ENCODE assay signal across 12 mouse cellular contexts in the genomic region with DNA sequence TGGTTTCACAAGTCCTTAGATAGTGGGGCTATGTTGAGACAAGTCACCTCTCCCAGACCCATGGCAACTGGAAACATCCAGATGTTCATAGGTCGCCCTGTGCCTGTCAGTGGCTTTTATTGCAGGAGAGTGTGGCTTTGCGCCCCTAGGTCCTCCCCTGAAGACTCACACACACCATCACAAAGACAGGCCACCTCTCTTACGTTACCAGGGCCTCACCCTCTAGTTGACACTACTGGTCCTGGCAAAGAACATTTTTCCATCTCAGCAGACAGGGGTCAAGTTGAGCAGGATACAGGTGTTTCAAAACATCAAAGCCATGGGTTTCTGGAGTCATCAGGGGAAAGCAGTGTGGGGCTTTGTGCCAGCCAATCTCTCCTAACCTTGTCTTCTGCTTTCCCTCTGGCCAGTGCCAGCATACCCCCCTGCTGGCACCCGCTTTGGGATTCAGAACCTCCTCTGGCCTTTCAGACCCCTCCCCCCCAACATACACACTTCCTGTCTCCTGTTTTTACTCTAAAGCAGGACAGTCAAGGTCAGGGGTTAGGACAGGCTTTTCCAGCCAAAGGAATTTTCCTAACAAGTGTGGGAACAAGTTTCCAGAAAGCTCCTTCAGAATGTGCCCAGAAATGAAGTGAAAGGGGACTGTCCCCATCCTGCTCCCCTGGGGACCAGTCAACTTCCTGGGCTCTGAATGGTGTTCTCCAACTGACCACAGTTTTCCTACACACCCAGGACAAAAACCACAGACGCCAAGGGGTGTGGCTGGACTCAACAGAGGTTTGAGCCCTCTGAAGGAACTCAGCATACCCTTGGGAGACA. TPM values are rescaled to one million over a fixed set of nuclear protein-coding genes. Genes with fewer than 3 reads are reported as not detected.
DNase-seq lines count a peak whose midpoint lies in the region; ATAC-seq and TF ChIP-seq lines count a peak whose summit lies in the region.
"Had no signal": no experiment of that assay in that cellular context is flagged by ENCODE, and none has a peak within 500 bp of the region (broad histone marks: within the 10 kb centered on the region; RNA-seq: fewer than 3 reads in every experiment).

No protein-coding gene starts in this region.

- no peak for ATAC-seq in kidney, embryonic 15.5 days (replicated peaks; ENCODE audit: low FRiP score)
- ATAC-seq in forebrain, embryonic 16.5 days = no peak
- no peak for ATAC-seq in hindbrain, embryonic 12.5 days (ENCODE audit: low FRiP score)

- intact Hi-C loops in heart, postnatal 14 days (cut with DNase I) = no loop called here

- DNase-seq in kidney, adult 18-20 months = peak; percentile 13
- peak; percentile 23 to 25 for DNase-seq in heart, postnatal 14 days
- no peak for DNase-seq in cerebellum, adult 9-10 months
- DNase-seq: layer of hippocampus, adult 9-11 months; liver; thymus, adult 18-20 months had no signal

- H3K27ac ChIP-seq in kidney, embryonic 15.5 days = no peak overlapping the region
- peak overlapping the region; percentile 59 for H3K27ac ChIP-seq in brown adipose tissue, adult 24 weeks (replicated peaks; ENCODE audit: low read depth, low read length)
- no peak overlapping the region for H3K27ac ChIP-seq in forebrain, embryonic 16.5 days (ENCODE audit: low read length)
- H3K27ac ChIP-seq in hindbrain, embryonic 12.5 days = no peak overlapping the region

- 0 out of 2 replicates have a peak, but pooled peaks cover 5% of the 10 kb centered on the region for H3K36me3 ChIP-seq in kidney, embryonic 15.5 days
- H3K36me3 ChIP-seq in myocyte (ENCODE audit: control insufficient read depth, insufficient read depth) = no peaks in the 10 kb centered on the region
- peaks cover 7% of the 10 kb centered on the region for H3K36me3 ChIP-seq in forebrain, embryonic 16.5 days (ENCODE audit: control insufficient read depth, insufficient read depth)
- no peaks in the 10 kb centered on the region for H3K36me3 ChIP-seq in hindbrain, embryonic 12.5 days

- H3K4me2 ChIP-seq in kidney, embryonic 15.5 days = no peak overlapping the region
- H3K4me2 ChIP-seq in myocyte (ENCODE audit: low read depth) = peak overlapping the region; percentile 58
- no peak overlapping the region for H3K4me2 ChIP-seq in forebrain, embryonic 16.5 days (ENCODE audit: low read length)
- H3K4me2 ChIP-seq in hindbrain, embryonic 12.5 days (replicated peaks) = no peak overlapping the region

- no peaks in the 10 kb centered on the region; the same call in 1 of the 2 replicates for H3K9me3 ChIP-seq in kidney, embryonic 15.5 days (replicated peaks)
- 0 out of 2 replicates have a peak, but pooled peaks cover 2% of the 10 kb centered on the region for H3K9me3 ChIP-seq in forebrain, embryonic 16.5 days (ENCODE audit: control insufficient read depth, low read length)
- H3K9me3 ChIP-seq in hindbrain, embryonic 12.5 days (replicated peaks) = no peaks in the 10 kb centered on the region

- H3K79me2 ChIP-seq in myocyte (ENCODE audit: control insufficient read depth, insufficient read depth) = no peaks in the 10 kb centered on the region

- no peak overlapping the region for H3K4me3 ChIP-seq in kidney, embryonic 15.5 days (replicated peaks)
- H3K4me3 ChIP-seq in brown adipose tissue, adult 24 weeks (ENCODE audit: insufficient read depth, low read depth, low read length) = no peak overlapping the region
- H3K4me3 ChIP-seq in myocyte = no peak overlapping the region
- no peak overlapping the region for H3K4me3 ChIP-seq in forebrain, embryonic 16.5 days (replicated peaks; ENCODE audit: low read length)
- H3K4me3 ChIP-seq in hindbrain, embryonic 12.5 days = no peak overlapping the region

- no peak overlapping the region for H3ac ChIP-seq in myocyte (ENCODE audit: control insufficient read depth, insufficient read length)

- H3K9ac ChIP-seq in kidney, embryonic 15.5 days = no peak overlapping the region
- H3K9ac ChIP-seq in forebrain, embryonic 16.5 days (replicated peaks; ENCODE audit: low read depth, low read length) = no peak overlapping the region
- H3K9ac ChIP-seq in hindbrain, embryonic 12.5 days = no peak overlapping the region

- H3K4me1 ChIP-seq in kidney, embryonic 15.5 days = peaks cover 5% of the 10 kb centered on the region; the same call in 1 of the 2 replicates
- peaks cover 5% of the 10 kb centered on the region; the same call in 1 of the 2 replicates for H3K4me1 ChIP-seq in brown adipose tissue, adult 24 weeks (ENCODE audit: control insufficient read depth, insufficient read depth, insufficient read length, low read length)
- H3K4me1 ChIP-seq in forebrain, embryonic 16.5 days (replicated peaks; ENCODE audit: control insufficient read depth, insufficient read depth, low read length) = no peaks in the 10 kb centered on the region
- H3K4me1 ChIP-seq in hindbrain, embryonic 12.5 days = peaks cover 3% of the 10 kb centered on the region; the same call in 1 of the 2 replicates

- no peak for TF ChIP-seq POLR2A in myocyte (IDR thresholded peaks at IDR 0.05; ENCODE audit: insufficient read length, low read depth)

- no peaks in the 10 kb centered on the region for H3K27me3 ChIP-seq in kidney, embryonic 15.5 days
- no peaks in the 10 kb centered on the region for H3K27me3 ChIP-seq in myocyte (ENCODE audit: control insufficient read depth, insufficient read depth, insufficient read length)
- H3K27me3 ChIP-seq in forebrain, embryonic 16.5 days (replicated peaks; ENCODE audit: control insufficient read depth, insufficient read depth, low read length) = no peaks in the 10 kb centered on the region
- H3K27me3 ChIP-seq in hindbrain, embryonic 12.5 days = no peaks in the 10 kb centered on the region

- WGBS in kidney, embryonic 15.5 days = 70% methylated on average over 5 of the region's 5 CpGs
- WGBS in forebrain, embryonic 16.5 days = 72% methylated on average over 5 of the region's 5 CpGs
- WGBS in hindbrain, embryonic 12.5 days = 77% methylated on average over 5 of the region's 5 CpGs

TF ChIP-seq in myocyte, 11 proteins besides CTCF, POLR2A, EP300 and RAD21:
- TF ChIP-seq MYOG (IDR thresholded peaks at IDR 0.05; ENCODE audit: control insufficient read depth in 1 of 3, insufficient read depth in 1 of 3, insufficient read length in 2 of 3, low read depth in 2 of 3) (peak in 1 of 3 experiments; percentile 51), USF1 (IDR thresholded peaks at IDR 0.05; ENCODE audit: low read depth) (no peak), MYOD1 (IDR thresholded peaks at IDR 0.05; ENCODE audit: control insufficient read depth in 1 of 3, insufficient read length in 2 of 3, low read depth in 2 of 3) (peak in 1 of 3 experiments; percentile 53)
TF ChIP-seq in myocyte: peak in this region for 2.

RNA-seq across cellular contexts. Expression of a gene that starts 31.5 kb away (rescaled TPM):
- 21.2 and 22.7 TPM in 2 replicates for polyA plus RNA-seq in kidney, embryonic 15.5 days (2015; fragmentation: Nextera tagmentation; extraction: Ambion mirVana)
- polyA plus RNA-seq in brown adipose tissue, adult 24 weeks (2012; ENCODE audit: insufficient read depth, insufficient read length, missing spikeins) = 1.0 and 2.3 TPM in 2 replicates
- total RNA-seq in heart, postnatal 14 days (2021) = 1 to 10 TPM; 1.5 to 2.1 TPM
- 1.3 TPM for polyA plus RNA-seq in myocyte (2012; fragmentation: generic; extraction: Trizol)
- polyA plus RNA-seq in forebrain, embryonic 16.5 days (2015; fragmentation: Nextera tagmentation; extraction: Ambion mirVana) = 208 and 245 TPM in 2 replicates
- 70.1 and 72.6 TPM in 2 replicates for polyA plus RNA-seq in hindbrain, embryonic 12.5 days (2016; fragmentation: Nextera tagmentation; extraction: Ambion mirVana)
- total RNA-seq: hematopoietic stem cell, adult 5-6 weeks had no signal

RNA-seq across cellular contexts. Expression of a gene that starts 31.7 kb away (rescaled TPM):
- 8.7 and 10.4 TPM in 2 replicates for polyA plus RNA-seq in kidney, embryonic 15.5 days (2015; fragmentation: Nextera tagmentation; extraction: Ambion mirVana)
- 7.9 and 8.2 TPM in 2 replicates for polyA plus RNA-seq in brown adipose tissue, adult 24 weeks (2012; ENCODE audit: insufficient read depth, insufficient read length, missing spikeins)
- 10 to 100 TPM; 14.7 to 16.8 TPM for total RNA-seq in heart, postnatal 14 days (2021)
- polyA plus RNA-seq in myocyte (2012; fragmentation: generic; extraction: Trizol) = 26.3 TPM
- 2.7 and 3.3 TPM in 2 replicates for polyA plus RNA-seq in forebrain, embryonic 16.5 days (2015; fragmentation: Nextera tagmentation; extraction: Ambion mirVana)
- polyA plus RNA-seq in hindbrain, embryonic 12.5 days (2016; fragmentation: Nextera tagmentation; extraction: Ambion mirVana) = 6.5 and 8.0 TPM in 2 replicates
